Mouse (Mus musculus): ENCODE results near the gene Oscp1. TPM values are rescaled to one million over a fixed set of nuclear protein-coding genes. Genes with fewer than 3 reads are reported as not detected.

Oscp1 gene
- total and polyA plus RNA-seq, 2 experiments from 2014 or later, result 1.4 to 4.2 TPM

DNA sequence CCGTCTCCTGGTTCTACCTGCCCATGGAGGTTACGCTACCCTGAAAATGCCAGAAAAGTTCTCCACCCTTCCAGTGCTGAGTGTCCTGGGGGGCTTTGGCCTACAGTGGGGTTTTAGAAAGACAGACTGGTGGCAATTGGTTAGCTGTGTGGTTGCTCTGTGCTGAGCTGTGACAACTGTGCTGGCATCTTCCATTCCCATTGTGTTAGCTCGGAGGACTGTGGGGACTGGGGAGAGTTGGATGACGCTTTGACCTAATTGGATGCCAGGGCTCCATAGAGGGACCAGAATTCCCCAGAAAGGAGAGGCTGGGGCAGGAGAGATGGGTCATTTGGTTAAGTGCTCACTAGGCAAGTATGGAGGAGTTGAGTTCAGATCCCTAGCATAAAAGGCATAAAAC is 75.9 kb downstream of the Oscp1 start:
- 88% methylated on average over 4 of the region's 4 CpGs for WGBS
- no peak for ATAC-seq (ENCODE audit: insufficient read depth, low read depth)
- no peaks in the 10 kb centered on the region for H3K27me3 ChIP-seq (ENCODE audit: control insufficient read depth, insufficient read depth, low read length)
- H3K9ac ChIP-seq (replicated peaks; ENCODE audit: low read depth, low read length), result no peak overlapping the region
- no peak overlapping the region for H3K4me3 ChIP-seq (ENCODE audit: low read depth, low read length)
- no peak overlapping the region for H3K4me2 ChIP-seq (ENCODE audit: low read depth, low read length)
- peaks cover 73% of the 10 kb centered on the region for H3K36me3 ChIP-seq (replicated peaks; ENCODE audit: control insufficient read depth, insufficient read depth, low read length)
- no peaks in the 10 kb centered on the region for H3K9me3 ChIP-seq (replicated peaks; ENCODE audit: control insufficient read depth, low read length)
- no peak for DNase-seq (ENCODE audit: low spot score)
- no peak overlapping the region for H3K27ac ChIP-seq (ENCODE audit: low read depth)
- no peak for TF ChIP-seq EP300 (IDR thresholded peaks at IDR 0.05; ENCODE audit: low read depth)
- peaks cover 18% of the 10 kb centered on the region for H3K4me1 ChIP-seq (ENCODE audit: control insufficient read depth, insufficient read depth)

DNA sequence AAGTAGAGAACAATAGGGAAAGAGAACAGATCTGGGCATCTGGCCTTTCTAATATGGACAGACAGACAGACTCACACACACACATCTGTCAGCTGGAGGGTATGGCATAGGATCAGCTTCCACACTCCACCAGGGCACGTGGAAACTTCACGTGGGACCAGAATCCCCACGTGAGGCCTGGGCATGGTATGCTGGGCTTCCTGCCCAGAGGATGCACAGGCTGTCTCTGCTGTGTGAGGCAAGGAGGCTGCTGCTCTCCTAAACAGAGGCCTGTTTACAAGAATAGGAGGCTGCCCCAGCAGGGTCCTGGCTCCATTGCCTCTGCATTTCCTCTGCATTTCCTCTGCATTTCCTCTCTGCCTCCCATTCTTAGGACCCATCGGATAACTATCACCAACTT is 76.3 kb downstream of the Oscp1 start:
- Histone ChIP-seq H3K4me3 (ENCODE audit: low read depth, low read length) (no peak overlapping the region), H3K9ac (replicated peaks; ENCODE audit: low read depth, low read length) (no peak overlapping the region), H3K4me2 (ENCODE audit: low read depth, low read length) (no peak overlapping the region), H3K36me3 (replicated peaks; ENCODE audit: control insufficient read depth, insufficient read depth, low read length) (peaks cover 73% of the 10 kb centered on the region), H3K27ac (ENCODE audit: low read depth) (no peak overlapping the region), H3K9me3 (replicated peaks; ENCODE audit: control insufficient read depth, low read length) (no peaks in the 10 kb centered on the region), H3K27me3 (ENCODE audit: control insufficient read depth, insufficient read depth, low read length) (no peaks in the 10 kb centered on the region), H3K4me1 (ENCODE audit: control insufficient read depth, insufficient read depth) (peaks cover 18% of the 10 kb centered on the region)
- TF ChIP-seq EP300 (IDR thresholded peaks at IDR 0.05; ENCODE audit: low read depth) (no peak), CTCF (IDR thresholded peaks at IDR 0.05; ENCODE audit: low read depth) (no peak)
- DNase-seq (ENCODE audit: low spot score) (no peak), ATAC-seq (ENCODE audit: insufficient read depth, low read depth) (no peak)
- WGBS, result 77% methylated on average over 4 of the region's 4 CpGs

DNA sequence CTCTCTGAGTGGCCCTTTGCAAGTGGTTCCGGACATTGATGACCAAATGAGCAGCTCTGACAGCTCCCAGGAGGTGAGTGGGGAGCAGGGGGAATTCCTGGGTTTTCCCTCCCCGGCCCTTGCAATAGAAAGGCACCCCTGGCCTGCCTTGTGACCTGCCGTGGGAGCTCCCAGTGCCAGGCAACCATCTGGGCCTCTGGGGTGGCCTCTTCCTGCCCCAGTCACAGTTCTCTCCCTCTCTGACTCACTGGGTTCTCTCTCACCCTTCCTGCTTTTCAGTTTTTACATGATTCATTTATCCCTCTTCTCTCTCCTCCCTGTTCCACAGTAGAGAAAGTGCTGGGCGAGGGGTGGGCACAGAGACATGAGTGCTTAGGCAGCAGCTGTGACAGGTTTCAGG is 79.4 kb downstream of the Oscp1 start:
- WGBS, result 69% methylated on average over 4 of the region's 4 CpGs
- no peak for TF ChIP-seq CTCF (IDR thresholded peaks at IDR 0.05; ENCODE audit: low read depth)
- no peak for TF ChIP-seq EP300 (IDR thresholded peaks at IDR 0.05; ENCODE audit: low read depth)
- H3K36me3 ChIP-seq (replicated peaks; ENCODE audit: control insufficient read depth, insufficient read depth, low read length), result peaks cover 63% of the 10 kb centered on the region

DNA sequence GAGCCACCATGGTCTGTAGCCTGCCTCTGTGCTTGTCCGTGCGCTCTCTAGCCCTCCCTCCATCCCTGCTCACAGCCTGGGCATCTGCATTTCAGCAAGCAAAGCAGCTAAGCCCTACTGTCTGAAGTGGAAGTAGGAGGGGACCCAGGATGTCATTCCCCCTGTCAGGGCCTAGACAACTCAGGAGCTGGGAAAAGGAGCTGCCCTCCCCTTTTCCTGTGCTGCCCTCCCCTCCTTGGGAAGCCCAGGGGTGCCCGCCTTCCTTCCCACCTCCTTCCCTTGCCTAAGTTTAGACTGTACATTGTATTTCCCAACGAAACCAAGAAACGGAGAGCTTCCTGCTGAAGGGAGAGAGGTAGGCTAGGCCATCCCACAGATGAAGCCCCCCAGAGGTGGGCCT is 82.7 kb downstream of the Oscp1 start:
- no peak overlapping the region for H3K4me2 ChIP-seq (ENCODE audit: low read depth, low read length)
- peaks cover 7% of the 10 kb centered on the region for H3K4me1 ChIP-seq (ENCODE audit: control insufficient read depth, insufficient read depth)
- no peaks in the 10 kb centered on the region for H3K27me3 ChIP-seq (ENCODE audit: control insufficient read depth, insufficient read depth, low read length)
- H3K9ac ChIP-seq (replicated peaks; ENCODE audit: low read depth, low read length), result no peak overlapping the region
- 75% methylated on average over 5 of the region's 5 CpGs for WGBS
- DNase-seq (ENCODE audit: low spot score), result no peak
- TF ChIP-seq EP300 (IDR thresholded peaks at IDR 0.05; ENCODE audit: low read depth), result no peak
- no peak for TF ChIP-seq CTCF (IDR thresholded peaks at IDR 0.05; ENCODE audit: low read depth)
- ATAC-seq (ENCODE audit: insufficient read depth, low read depth), result 0 out of 2 replicates have a peak, but pooled peaks have one; percentile 27
- no peaks in the 10 kb centered on the region for H3K9me3 ChIP-seq (replicated peaks; ENCODE audit: control insufficient read depth, low read length)
- no peak overlapping the region for H3K4me3 ChIP-seq (ENCODE audit: low read depth, low read length)
- H3K27ac ChIP-seq (ENCODE audit: low read depth), result peak overlapping the region; percentile 38; the same call in 1 of the 2 replicates
- peaks cover 40% of the 10 kb centered on the region for H3K36me3 ChIP-seq (replicated peaks; ENCODE audit: control insufficient read depth, insufficient read depth, low read length)

More for the DNA sequence above, 79.4 kb downstream of the Oscp1 start:
- no peak overlapping the region for H3K9ac ChIP-seq (replicated peaks; ENCODE audit: low read depth, low read length)
- ATAC-seq (ENCODE audit: insufficient read depth, low read depth) (no peak), DNase-seq (ENCODE audit: low spot score) (no peak)
- no peaks in the 10 kb centered on the region for H3K9me3 ChIP-seq (replicated peaks; ENCODE audit: control insufficient read depth, low read length)
- no peak overlapping the region for H3K4me3 ChIP-seq (ENCODE audit: low read depth, low read length)
- H3K27ac ChIP-seq (ENCODE audit: low read depth), result no peak overlapping the region
- peaks cover 7% of the 10 kb centered on the region for H3K4me1 ChIP-seq (ENCODE audit: control insufficient read depth, insufficient read depth)
- H3K4me2 ChIP-seq (ENCODE audit: low read depth, low read length), result no peak overlapping the region
- no peaks in the 10 kb centered on the region for H3K27me3 ChIP-seq (ENCODE audit: control insufficient read depth, insufficient read depth, low read length)

Other genes starting within 250 kb of the Oscp1 start
- gene Csf3r, start 34.0 kb upstream of the Oscp1 start, total RNA-seq (2014; rRNA removed; ENCODE audit: low replicate concordance), result 2.6 and 3.9 TPM in 2 replicates
- gene Csf3r, start 34.0 kb upstream of the Oscp1 start, polyA plus RNA-seq (2015; fragmentation: Nextera tagmentation; extraction: Ambion mirVana), result 0.48 and 0.77 TPM in 2 replicates
- 52.4 and 84.0 TPM in 2 replicates for gene Mrps15, start 11.6 kb upstream of the Oscp1 start, total RNA-seq (2014; rRNA removed; ENCODE audit: low replicate concordance)
- gene Mrps15, start 11.6 kb upstream of the Oscp1 start, polyA plus RNA-seq (2015; fragmentation: Nextera tagmentation; extraction: Ambion mirVana), result 139 and 142 TPM in 2 replicates
- 30.9 and 186 TPM in 2 replicates for gene Lsm10, start 38.1 kb downstream of the Oscp1 start, total RNA-seq (2014; rRNA removed; ENCODE audit: low replicate concordance)
- gene Lsm10, start 38.1 kb downstream of the Oscp1 start, polyA plus RNA-seq (2015; fragmentation: Nextera tagmentation; extraction: Ambion mirVana), result 41.7 and 43.1 TPM in 2 replicates
- 19.9 and 22.8 TPM in 2 replicates for gene Stk40, start 45.4 kb downstream of the Oscp1 start, total RNA-seq (2014; rRNA removed; ENCODE audit: low replicate concordance)
- 14.2 and 17.3 TPM in 2 replicates for gene Stk40, start 45.4 kb downstream of the Oscp1 start, polyA plus RNA-seq (2015; fragmentation: Nextera tagmentation; extraction: Ambion mirVana)
- 53.1 and 69.1 TPM in 2 replicates for gene Eva1b, start 89.2 kb downstream of the Oscp1 start, total RNA-seq (2014; rRNA removed; ENCODE audit: low replicate concordance)
- gene Eva1b, start 89.2 kb downstream of the Oscp1 start, polyA plus RNA-seq (2015; fragmentation: Nextera tagmentation; extraction: Ambion mirVana), result 26.8 and 28.5 TPM in 2 replicates
- 2.6 TPM in 1 of 2 replicates, not detected in the other for gene Sh3d21, start 104.9 kb downstream of the Oscp1 start, total RNA-seq (2014; rRNA removed; ENCODE audit: low replicate concordance)
- gene Sh3d21, start 104.9 kb downstream of the Oscp1 start, polyA plus RNA-seq (2015; fragmentation: Nextera tagmentation; extraction: Ambion mirVana), result 2.2 and 2.6 TPM in 2 replicates
- gene Thrap3, start 144.2 kb downstream of the Oscp1 start, total RNA-seq (2014; rRNA removed; ENCODE audit: low replicate concordance), result 84.1 and 121 TPM in 2 replicates
- 86.1 and 96.7 TPM in 2 replicates for gene Thrap3, start 144.2 kb downstream of the Oscp1 start, polyA plus RNA-seq (2015; fragmentation: Nextera tagmentation; extraction: Ambion mirVana)
- 75.0 and 90.1 TPM in 2 replicates for gene Map7d1, start 197.8 kb downstream of the Oscp1 start, total RNA-seq (2014; rRNA removed; ENCODE audit: low replicate concordance)
- 35.2 and 37.5 TPM in 2 replicates for gene Map7d1, start 197.8 kb downstream of the Oscp1 start, polyA plus RNA-seq (2015; fragmentation: Nextera tagmentation; extraction: Ambion mirVana)
- 46.4 and 63.1 TPM in 2 replicates for gene Trappc3, start 203.8 kb downstream of the Oscp1 start, total RNA-seq (2014; rRNA removed; ENCODE audit: low replicate concordance)
- 80.3 and 86.7 TPM in 2 replicates for gene Trappc3, start 203.8 kb downstream of the Oscp1 start, polyA plus RNA-seq (2015; fragmentation: Nextera tagmentation; extraction: Ambion mirVana)
- gene Col8a2, start 228.2 kb downstream of the Oscp1 start, total RNA-seq (2014; rRNA removed; ENCODE audit: low replicate concordance), result 3.8 and 4.3 TPM in 2 replicates
- 0.71 and 1.1 TPM in 2 replicates for gene Col8a2, start 228.2 kb downstream of the Oscp1 start, polyA plus RNA-seq (2015; fragmentation: Nextera tagmentation; extraction: Ambion mirVana)